Mouse (Mus musculus) midbrain, embryonic 11.5 days (tissue): Measurements from ENCODE around the gene Alkbh4. TPM values are rescaled to one million over a fixed set of nuclear protein-coding genes. Genes with fewer than 3 reads are reported as not detected.

ENCODE experiments used
- ATAC-seq: fragments of 200-750 bp; cut with Nextera tagmentation; 2 replicates; pipeline ENCODE4 v1.8.0; 2017; ENCODE audit warnings: moderate TSS enrichment, moderate library complexity; ENCODE audit not compliant: low FRiP score
- DNase-seq: peaks from one replicate; pipeline ENCODE4 v3.0.0; 2015; ENCODE audit warnings: low spot score; ENCODE audit errors: missing footprints
- H3K27ac ChIP-seq: fragments of 300-500 bp; sonication (generic); 2 replicates; pipeline ENCODE4 v1.5.1; 2014; ENCODE audit warnings: low read depth, low read length
- H3K27me3 ChIP-seq: fragments of 300-500 bp; sonication (generic); 2 replicates; pipeline ENCODE4 v1.6.1; 2014; ENCODE audit warnings: mild to moderate bottlenecking, low read length, moderate library complexity, mixed read lengths; ENCODE audit not compliant: control insufficient read depth, insufficient read depth
- H3K36me3 ChIP-seq: fragments of 300-500 bp; sonication (generic); 2 replicates; pipeline ENCODE4 v1.6.1; 2014; ENCODE audit warnings: mild to moderate bottlenecking, low read length, moderate library complexity, mixed read lengths; ENCODE audit not compliant: control insufficient read depth, insufficient read depth
- H3K4me1 ChIP-seq: fragments of 300-500 bp; sonication (generic); 2 replicates; pipeline ENCODE4 v1.6.1; 2014; ENCODE audit warnings: low read length; ENCODE audit not compliant: control insufficient read depth, insufficient read depth
- H3K4me2 ChIP-seq: fragments of 300-500 bp; sonication (generic); 2 replicates; pipeline ENCODE4 v1.6.1; 2014; ENCODE audit warnings: mild to moderate bottlenecking, moderate library complexity
- H3K4me3 ChIP-seq: fragments of 300-500 bp; sonication (generic); 2 replicates; pipeline ENCODE4 v1.5.1; 2014; ENCODE audit warnings: low read depth, low read length
- H3K9ac ChIP-seq: fragments of 300-500 bp; sonication (generic); 2 replicates; pipeline ENCODE4 v1.6.1; 2014; ENCODE audit warnings: low read length
- H3K9me3 ChIP-seq: fragments of 300-500 bp; sonication (generic); 2 replicates; pipeline ENCODE4 v1.6.1; 2016; ENCODE audit warnings: low read length; ENCODE audit not compliant: control insufficient read depth
- WGBS: fragments of 180-500 bp; shearing (Covaris S2); extraction: QIAGEN DNeasy Blood & Tissue Kit; methylation state at CpG from one replicate; pipeline ENCODE4 v1.1.7; 2014; 5-methylcytosine and 5-hydroxymethylcytosine counted together
- polyA plus RNA-seq: library from polyadenylated mRNA; unstranded; fragments of >200 nt; fragmentation: Nextera tagmentation; extraction: Ambion mirVana; gene quantifications from 2 replicates; pipeline ENCODE4 v1.2.1, GENCODE M21; 2014

The Alkbh4 gene
- polyA plus RNA-seq, 1 experiment from 2014 or later = 15.7 TPM

DNA sequence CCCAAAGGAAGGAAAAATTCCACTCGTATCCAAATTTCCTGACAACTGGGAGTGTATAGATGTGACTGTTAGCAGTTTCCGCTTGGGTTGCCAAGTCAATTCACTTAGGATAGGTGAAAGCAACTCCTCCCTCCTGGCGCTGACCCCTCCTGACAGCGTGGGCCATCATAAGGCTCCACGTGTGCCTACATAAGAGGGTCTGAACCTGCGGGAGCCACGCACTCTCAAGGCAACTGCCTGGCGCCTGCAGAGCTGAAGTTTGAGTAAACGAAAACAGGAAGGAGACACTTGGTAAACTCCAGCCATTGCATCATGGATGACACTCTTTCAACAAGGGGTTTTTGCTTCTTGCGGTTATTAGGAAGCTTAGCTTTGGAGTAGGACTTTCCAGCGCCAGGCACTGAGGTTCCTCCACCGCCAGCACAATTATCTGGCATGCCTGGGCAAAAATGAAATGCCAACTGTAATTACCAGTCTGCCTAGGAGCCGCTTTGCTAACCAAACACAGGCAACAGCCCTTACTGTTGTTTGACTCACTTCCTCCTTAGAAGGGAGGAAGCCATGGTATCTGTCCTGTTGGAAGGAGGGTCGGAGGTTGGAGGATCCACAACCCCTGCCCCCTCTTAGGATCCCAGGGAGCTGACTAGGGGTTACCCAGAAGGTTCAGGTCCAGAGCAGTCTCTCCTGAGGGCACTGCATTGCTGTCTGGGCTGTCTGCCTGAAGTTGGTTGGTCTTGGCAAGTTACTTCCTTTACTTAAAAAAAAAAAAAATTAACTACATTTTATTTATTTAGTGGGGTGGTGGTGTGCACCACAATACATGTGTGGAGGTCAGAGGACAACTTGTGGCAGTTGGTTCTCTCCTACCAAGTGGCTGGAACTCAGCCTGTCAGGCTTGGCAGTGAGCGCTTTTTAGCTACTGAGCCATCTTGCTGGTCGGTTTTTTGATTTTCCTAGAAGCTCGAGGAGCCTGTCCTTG, 35.7 kb downstream of the Alkbh4 start:
- Histone ChIP-seq H3K4me1 (peaks cover 9% of the 10 kb centered on the region), H3K27me3 (no peaks in the 10 kb centered on the region), H3K9ac (peak overlapping the region; percentile 20; the same call in 1 of the 2 replicates), H3K4me3 (peak overlapping the region; percentile 43), H3K27ac (no peak overlapping the region), H3K4me2 (peak overlapping the region; percentile 75), H3K36me3 (no peaks in the 10 kb centered on the region), H3K9me3 (peaks cover 5% of the 10 kb centered on the region)
- ATAC-seq = no peak
- peak; percentile 87 for DNase-seq
- WGBS = 45% methylated on average over 17 of the region's 17 CpGs

DNA sequence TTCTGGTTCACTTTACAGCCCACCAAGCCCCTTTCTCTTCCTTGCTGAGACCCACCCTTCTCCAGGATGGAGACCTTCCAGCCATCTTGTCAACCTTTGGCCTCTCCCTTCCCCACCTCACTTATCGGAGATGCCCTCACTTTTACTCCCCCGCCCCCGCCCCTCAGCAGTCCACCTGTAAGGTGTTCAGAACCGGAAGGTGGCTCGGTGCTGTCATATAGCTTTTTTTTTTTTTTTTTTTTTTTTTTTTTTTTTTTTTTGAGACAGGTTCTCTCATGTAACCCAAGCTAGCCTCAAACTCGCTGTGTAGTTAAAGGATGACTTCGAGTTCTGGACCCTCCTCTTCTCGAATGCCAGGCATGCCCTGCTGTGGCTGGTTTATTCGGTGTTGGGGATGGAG, 37.0 kb downstream of the Alkbh4 start:
- Histone ChIP-seq H3K36me3 (no peaks in the 10 kb centered on the region), H3K27me3 (no peaks in the 10 kb centered on the region), H3K9ac (no peak overlapping the region), H3K4me3 (no peak overlapping the region), H3K9me3 (peaks cover 4% of the 10 kb centered on the region), H3K27ac (no peak overlapping the region), H3K4me1 (peaks cover 9% of the 10 kb centered on the region), H3K4me2 (no peak overlapping the region)
- ATAC-seq (no peak), DNase-seq (peak; percentile 37)
- WGBS = 79% methylated on average over 9 of the region's 9 CpGs

- no peaks in the 10 kb centered on the region for H3K27me3 ChIP-seq
- peaks cover 9% of the 10 kb centered on the region for H3K4me1 ChIP-seq
- no peak for DNase-seq
- no peak overlapping the region for H3K4me3 ChIP-seq
- no peaks in the 10 kb centered on the region for H3K9me3 ChIP-seq
- H3K9ac ChIP-seq = no peak overlapping the region
- H3K27ac ChIP-seq = peak overlapping the region; percentile 14; the same call in 1 of the 2 replicates
- 64% methylated on average over 9 of the region's 9 CpGs for WGBS
- no peaks in the 10 kb centered on the region; the same call in 1 of the 2 replicates for H3K36me3 ChIP-seq
- ATAC-seq = no peak
- H3K4me2 ChIP-seq = no peak overlapping the region
Observed at GRCm38 (mm10) chr5:136173606-136174463, 37.9 kb downstream of the Alkbh4 start.

DNA sequence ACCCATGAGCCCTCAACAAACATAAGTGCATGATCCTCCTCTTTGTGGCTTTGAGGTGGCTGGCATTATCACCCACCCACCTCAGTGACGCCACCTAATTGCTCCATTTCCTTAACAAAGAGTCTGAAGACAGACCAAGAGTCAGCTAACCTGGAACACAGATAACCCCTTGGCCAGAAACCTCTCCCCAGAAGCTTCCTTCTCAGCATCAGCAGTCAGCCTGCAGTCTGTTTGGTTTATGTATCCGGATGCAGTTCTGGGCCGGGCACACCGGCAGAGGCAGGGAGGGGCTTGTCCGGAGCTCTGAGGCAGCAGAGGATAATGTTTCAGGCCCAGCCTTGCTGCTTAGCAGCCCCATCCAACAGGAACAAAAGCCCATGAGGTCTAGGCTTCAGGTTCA, 43.6 kb downstream of the Alkbh4 start:
- no peaks in the 10 kb centered on the region for H3K9me3 ChIP-seq
- no peak overlapping the region for H3K4me3 ChIP-seq
- H3K27ac ChIP-seq = no peak overlapping the region
- H3K36me3 ChIP-seq = peaks cover 6% of the 10 kb centered on the region
- H3K9ac ChIP-seq = no peak overlapping the region
- ATAC-seq = no peak
- 82% methylated on average over 5 of the region's 5 CpGs for WGBS
- peak; percentile 73 for DNase-seq
- H3K4me2 ChIP-seq = no peak overlapping the region
- no peaks in the 10 kb centered on the region for H3K27me3 ChIP-seq
- no peaks in the 10 kb centered on the region for H3K4me1 ChIP-seq

- Histone ChIP-seq H3K9me3 (no peaks in the 10 kb centered on the region), H3K27ac (no peak overlapping the region), H3K27me3 (no peaks in the 10 kb centered on the region), H3K4me2 (no peak overlapping the region), H3K4me1 (no peaks in the 10 kb centered on the region), H3K36me3 (peaks cover 8% of the 10 kb centered on the region), H3K9ac (no peak overlapping the region), H3K4me3 (no peak overlapping the region)
- no peak for ATAC-seq
- 83% methylated on average over 6 of the region's 6 CpGs for WGBS
- peak; percentile 37 for DNase-seq
Observed at GRCm38 (mm10) chr5:136181197-136181596, 45.3 kb downstream of the Alkbh4 start.

DNA sequence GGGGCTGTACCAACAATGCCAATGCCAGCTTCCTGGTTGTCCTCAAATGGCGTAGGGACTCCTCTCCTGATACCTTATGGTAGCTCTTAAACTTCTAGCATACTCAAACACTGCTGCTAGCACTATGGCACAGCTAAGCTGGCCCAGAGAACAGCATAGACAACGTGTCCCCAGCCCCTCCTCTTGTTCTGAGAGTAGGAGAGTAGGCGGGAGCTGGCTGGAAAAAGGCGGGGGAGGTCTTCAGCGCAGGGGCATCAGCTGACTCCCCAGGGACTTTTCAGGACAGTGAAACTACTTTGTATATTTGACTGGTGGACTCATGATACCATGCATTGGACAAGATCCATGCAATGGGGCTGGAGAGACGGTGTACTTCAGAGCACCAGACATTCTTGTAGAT, 46.1 kb downstream of the Alkbh4 start:
- DNase-seq = peak; percentile 44
- no peaks in the 10 kb centered on the region for H3K27me3 ChIP-seq
- no peak overlapping the region for H3K4me2 ChIP-seq
- no peak overlapping the region for H3K27ac ChIP-seq
- no peaks in the 10 kb centered on the region for H3K9me3 ChIP-seq
- H3K4me3 ChIP-seq = no peak overlapping the region
- 90% methylated on average over 6 of the region's 6 CpGs for WGBS
- no peak overlapping the region for H3K9ac ChIP-seq
- H3K4me1 ChIP-seq = no peaks in the 10 kb centered on the region
- H3K36me3 ChIP-seq = peaks cover 8% of the 10 kb centered on the region
- ATAC-seq = no peak

DNA sequence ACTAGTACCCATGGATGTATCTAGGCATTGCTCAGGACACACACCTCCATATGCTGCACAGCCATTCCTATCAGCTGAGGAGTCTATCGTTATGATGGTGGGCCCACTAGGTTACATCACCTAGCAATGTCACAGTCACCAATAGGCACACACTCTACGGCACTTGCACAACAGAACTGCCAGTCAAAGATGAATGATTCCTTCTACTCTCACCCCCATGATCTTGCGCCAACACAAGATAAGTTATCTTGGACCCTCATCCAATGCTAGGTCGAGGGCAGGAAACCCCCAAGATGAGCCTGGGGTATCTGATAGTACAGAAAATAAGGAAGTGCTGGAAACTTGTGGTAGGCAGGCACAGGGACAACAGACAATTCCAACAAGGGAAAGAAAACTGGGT, 46.9 kb downstream of the Alkbh4 start:
- Histone ChIP-seq H3K9ac (no peak overlapping the region), H3K27ac (no peak overlapping the region), H3K9me3 (no peaks in the 10 kb centered on the region), H3K4me3 (no peak overlapping the region), H3K27me3 (no peaks in the 10 kb centered on the region), H3K36me3 (peaks cover 8% of the 10 kb centered on the region), H3K4me1 (no peaks in the 10 kb centered on the region), H3K4me2 (no peak overlapping the region)
- WGBS = 94% methylated on average over 4 of the region's 4 CpGs
- ATAC-seq (no peak), DNase-seq (peak; percentile 75)

GRCm38 (mm10) chr5:136183766-136184165, 47.8 kb downstream of the Alkbh4 start:
- Histone ChIP-seq H3K4me1 (no peaks in the 10 kb centered on the region), H3K9ac (no peak overlapping the region), H3K27ac (no peak overlapping the region), H3K4me3 (no peak overlapping the region), H3K9me3 (no peaks in the 10 kb centered on the region), H3K4me2 (no peak overlapping the region), H3K27me3 (no peaks in the 10 kb centered on the region), H3K36me3 (peaks cover 11% of the 10 kb centered on the region)
- ATAC-seq = no peak
- DNase-seq = peak; percentile 37
- WGBS = 93% methylated on average over 7 of the region's 7 CpGs

DNA sequence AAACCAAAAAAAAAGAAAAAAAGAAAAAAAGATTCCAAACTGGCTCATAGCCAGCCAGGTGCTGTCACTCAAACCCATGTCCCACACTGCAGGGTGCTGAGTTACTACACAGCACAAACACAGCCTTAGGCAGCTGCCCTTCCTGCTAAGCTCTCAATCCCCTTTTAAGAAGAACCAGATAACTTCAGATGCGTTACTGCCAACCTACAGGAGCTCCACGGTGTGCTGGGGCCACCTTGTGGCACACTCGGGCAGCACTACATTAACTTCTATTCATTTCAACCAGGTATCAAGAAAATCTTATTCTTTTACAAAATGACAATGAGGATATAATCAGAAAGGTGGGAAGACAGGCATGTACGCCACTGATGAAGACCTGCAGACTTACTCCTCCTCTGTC, 50.8 kb downstream of the Alkbh4 start:
- ATAC-seq (no peak), DNase-seq (peak; percentile 81)
- Histone ChIP-seq H3K4me3 (no peak overlapping the region), H3K9ac (no peak overlapping the region), H3K4me2 (no peak overlapping the region), H3K4me1 (no peaks in the 10 kb centered on the region), H3K27ac (no peak overlapping the region), H3K27me3 (no peaks in the 10 kb centered on the region), H3K36me3 (peaks cover 5% of the 10 kb centered on the region), H3K9me3 (no peaks in the 10 kb centered on the region)
- 49% methylated on average over 4 of the region's 4 CpGs for WGBS
